In genomic region chr15:11476248-11476647, GRCm38 (mm10) we compare ENCODE assay signal across 26 mouse cellular contexts.
"Had no signal": no experiment of that assay in that cellular context is flagged by ENCODE, and none has a peak within 500 bp of the region (broad histone marks: within the 10 kb centered on the region; RNA-seq: fewer than 3 reads in every experiment).

No protein-coding gene starts in this region.

- H3K27ac ChIP-seq: heart, adult 2 months; heart, embryonic 13.5 days; heart, embryonic 15.5 days; hindbrain, embryonic 10.5 days; hindbrain, embryonic 12.5 days; hindbrain, embryonic 14.5 days; intestine, embryonic 15.5 days; layer of hippocampus, adult 2 months; limb, embryonic 12.5 days; limb, embryonic 15.5 days; liver, embryonic 12.5 days; liver, embryonic 14.5 days had no signal

- H3K4me3 ChIP-seq: heart, adult 2 months; heart, embryonic 13.5 days; heart, embryonic 15.5 days; hindbrain, embryonic 10.5 days; hindbrain, embryonic 12.5 days; intestine, embryonic 15.5 days; layer of hippocampus, adult 2 months; limb, embryonic 12.5 days; limb, embryonic 15.5 days; liver, embryonic 12.5 days had no signal

- H3K4me1 ChIP-seq: heart, embryonic 13.5 days; heart, embryonic 15.5 days; hindbrain, embryonic 10.5 days; hindbrain, embryonic 12.5 days; intestine, embryonic 15.5 days; limb, embryonic 12.5 days; limb, embryonic 15.5 days; liver, embryonic 12.5 days had no signal

- H3K9ac ChIP-seq: heart, embryonic 13.5 days; heart, embryonic 15.5 days; hindbrain, embryonic 12.5 days; hindbrain, embryonic 14.5 days; intestine, embryonic 15.5 days; limb, embryonic 12.5 days; limb, embryonic 15.5 days; liver, embryonic 12.5 days; liver, embryonic 14.5 days had no signal

- ATAC-seq: hindbrain, embryonic 16.5 days; inflammation-experienced regulatory T-cells, adult 6 months; intestine, embryonic 15.5 days; intestine, postnatal 0 days; liver, embryonic 12.5 days had no signal

- H3K9me3 ChIP-seq: heart, embryonic 13.5 days; heart, embryonic 15.5 days; hindbrain, embryonic 10.5 days; hindbrain, embryonic 12.5 days; intestine, embryonic 15.5 days; limb, embryonic 12.5 days; limb, embryonic 15.5 days; liver, embryonic 12.5 days had no signal

- H3K4me2 ChIP-seq: heart, embryonic 11.5 days; heart, embryonic 13.5 days; heart, embryonic 15.5 days; hindbrain, embryonic 12.5 days; hindbrain, embryonic 14.5 days; intestine, embryonic 15.5 days; limb, embryonic 12.5 days; limb, embryonic 15.5 days; liver, embryonic 12.5 days had no signal

- H3K27me3 ChIP-seq: heart, embryonic 13.5 days; heart, embryonic 15.5 days; hindbrain, embryonic 12.5 days; intestine, embryonic 15.5 days; limb, embryonic 15.5 days; liver, embryonic 12.5 days had no signal

- H3K36me3 ChIP-seq: heart, embryonic 13.5 days; heart, embryonic 15.5 days; hindbrain, embryonic 10.5 days; hindbrain, embryonic 12.5 days; intestine, embryonic 15.5 days; limb, embryonic 12.5 days; limb, embryonic 15.5 days; liver, embryonic 12.5 days had no signal

- DNase-seq: gastrocnemius, postnatal 14 days; gastrocnemius, postnatal 36 days; heart, adult 11 months; heart, adult 2 months; heart, postnatal 4 days; kidney, adult 18-20 months; kidney, adult 8-10 months; kidney, postnatal 10 days; kidney, postnatal 25 days; kidney, postnatal 4 days; left cerebral cortex, postnatal 4 days had no signal
